Mouse (Mus musculus): Measurements from ENCODE around the gene R3hcc1l. TPM values are rescaled to one million over a fixed set of nuclear protein-coding genes. Genes with fewer than 3 reads are reported as not detected.

The R3hcc1l gene
- 39.7 TPM for polyA plus RNA-seq (2017; shearing (Covaris generic))

GRCm38 (mm10) chr19:42518620-42519310 is at the start of gene R3hcc1l:
R3hcc1l (plus strand) TSS chr19:42518759.

GRCm38 (mm10) chr19:42612654-42613053 is 94.1 kb downstream of the R3hcc1l start, which contains the start of gene Loxl4:
Loxl4 (minus strand) TSS chr19:42612813.

Other genes with a start within 250 kb of the R3hcc1l start
- gene Crtac1, start 87.0 kb upstream of the R3hcc1l start, polyA plus RNA-seq (2017; shearing (Covaris generic)): not detected
- 0.20 TPM for gene Loxl4, start 94.1 kb downstream of the R3hcc1l start, polyA plus RNA-seq (2017; shearing (Covaris generic))
- 0.47 TPM for gene Pyroxd2, start 234.0 kb downstream of the R3hcc1l start, polyA plus RNA-seq (2017; shearing (Covaris generic))

All from effector memory CD4-positive, alpha-beta T cell, adult 5 months (primary cell).